Mouse (Mus musculus) embryonic fibroblast, embryonic 13.5 days (primary cell): ENCODE data around the gene Rgs9. TPM values are rescaled to one million over a fixed set of nuclear protein-coding genes. Genes with fewer than 3 reads are reported as not detected.

Source experiments
- H3K27ac ChIP-seq: 2 replicates; pipeline ENCODE4 v1.5.1; 2012; ENCODE audit warnings: low read length, control low read depth, inconsistent platforms; ENCODE audit not compliant: insufficient read depth
- H3K4me1 ChIP-seq: 2 replicates; pipeline ENCODE4 v1.6.1; 2011; ENCODE audit warnings: low read length; ENCODE audit not compliant: control insufficient read depth, insufficient read depth
- H3K4me3 ChIP-seq: 2 replicates; pipeline ENCODE4 v1.5.1; 2011; ENCODE audit warnings: mild to moderate bottlenecking, control low read depth, low read length; ENCODE audit not compliant: insufficient read depth
- CTCF ChIP-seq: IDR thresholded peaks from 2 replicates; pipeline ENCODE4 v1.5.1; 2011; ENCODE audit warnings: mild to moderate bottlenecking, control low read depth, low read length, moderate library complexity, borderline replicate concordance; ENCODE audit not compliant: insufficient read depth
- POLR2A ChIP-seq: IDR thresholded peaks from 2 replicates; pipeline ENCODE4 v1.6.1; 2011; ENCODE audit warnings: low read depth, mild to moderate bottlenecking, control low read depth, low read length, moderate library complexity
- polyA plus RNA-seq: library from polyadenylated mRNA; stranded (reverse); fragments of >200 nt; gene quantifications from 2 replicates; pipeline ENCODE4 v1.2.4, GENCODE M21; 2011; ENCODE audit warnings: low read depth; ENCODE audit not compliant: missing spikeins, insufficient read length

The Rgs9 gene
- polyA plus RNA-seq, 1 experiment: 0.33 TPM

DNA sequence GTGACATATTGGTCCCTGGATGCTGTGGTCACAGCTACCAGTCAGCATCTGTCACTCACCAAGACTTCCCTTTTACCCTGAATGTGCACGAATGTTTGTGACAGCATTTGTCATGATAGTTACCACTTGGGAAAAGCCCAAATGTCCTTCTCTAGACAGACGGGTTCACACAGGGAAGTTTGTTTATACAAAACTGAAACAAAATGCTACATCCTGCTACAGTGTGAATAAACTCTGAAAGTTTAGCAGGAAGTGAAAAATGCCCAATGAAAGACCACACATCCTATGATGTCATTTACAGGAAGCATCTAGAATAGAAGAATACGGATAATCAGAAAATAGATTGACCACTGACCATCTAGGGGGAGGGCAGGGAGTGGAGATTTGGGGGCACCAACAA lies 51.0 kb downstream of the Rgs9 start:
- TF ChIP-seq CTCF (no peak), POLR2A (no peak)
- Histone ChIP-seq H3K4me3 (no peak overlapping the region), H3K27ac (no peak overlapping the region), H3K4me1 (no peaks in the 10 kb centered on the region)

DNA sequence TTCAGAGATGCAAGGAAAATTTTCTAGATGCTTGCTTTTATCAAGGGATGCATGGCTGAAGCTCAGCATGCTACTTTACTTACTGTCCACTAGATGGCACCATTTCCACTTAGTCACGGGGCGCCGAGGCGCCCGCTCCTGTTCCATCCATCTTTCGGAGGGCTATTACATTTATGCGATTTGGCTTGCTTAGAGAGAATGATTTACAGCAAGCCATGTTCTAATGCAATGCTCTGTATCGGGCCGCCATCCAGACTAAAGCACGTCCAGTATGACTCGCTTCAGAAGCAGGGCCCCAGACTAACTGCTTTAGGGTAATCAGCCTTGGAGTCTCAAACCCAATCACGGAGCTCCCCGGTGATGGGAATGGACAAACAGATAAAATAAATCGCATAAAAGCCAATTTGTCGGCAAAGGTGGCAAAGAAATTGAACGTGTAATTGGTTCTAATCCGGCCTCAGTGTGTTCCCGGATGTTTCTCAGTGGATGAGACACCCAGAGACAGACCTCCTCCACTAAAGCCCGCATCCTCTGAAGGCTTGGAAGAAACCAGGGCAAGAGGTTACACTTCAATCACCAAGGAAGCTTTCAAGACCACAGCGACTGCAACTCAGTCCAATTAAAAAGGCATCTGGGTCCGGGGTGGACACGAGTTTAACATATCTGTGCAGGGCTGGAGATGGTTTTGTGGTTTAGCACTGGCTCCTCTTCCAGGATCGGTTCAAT lies 53.1 kb downstream of the Rgs9 start:
- Histone ChIP-seq H3K4me3 (no peak overlapping the region), H3K27ac (no peak overlapping the region), H3K4me1 (no peaks in the 10 kb centered on the region; the same call in 1 of the 2 replicates)
- no peak for TF ChIP-seq POLR2A
- TF ChIP-seq CTCF: peak; percentile 39; the same call in 1 of the 2 replicates

DNA sequence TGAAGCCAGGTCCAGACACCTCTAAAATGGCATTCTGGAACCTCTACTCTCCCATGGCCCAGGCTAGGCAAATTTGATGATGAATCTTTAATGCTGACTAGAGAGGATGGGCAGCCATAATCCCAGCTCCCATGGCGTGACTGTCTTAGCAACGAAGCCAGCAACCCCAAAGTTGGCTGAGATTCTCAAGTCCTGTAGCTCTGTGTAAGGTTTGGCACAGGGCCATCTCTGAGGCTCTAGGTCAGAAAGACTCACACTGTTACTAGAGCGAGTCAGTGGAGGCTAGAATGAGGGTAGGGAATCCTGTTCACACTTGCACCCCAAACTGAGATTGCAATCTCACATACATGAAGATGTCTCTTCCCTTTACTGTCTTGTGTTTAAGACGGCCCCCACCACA lies 57.8 kb downstream of the Rgs9 start:
- Histone ChIP-seq H3K27ac (no peak overlapping the region), H3K4me3 (no peak overlapping the region), H3K4me1 (no peaks in the 10 kb centered on the region; the same call in 1 of the 2 replicates)
- TF ChIP-seq POLR2A: no peak
- no peak for TF ChIP-seq CTCF

DNA sequence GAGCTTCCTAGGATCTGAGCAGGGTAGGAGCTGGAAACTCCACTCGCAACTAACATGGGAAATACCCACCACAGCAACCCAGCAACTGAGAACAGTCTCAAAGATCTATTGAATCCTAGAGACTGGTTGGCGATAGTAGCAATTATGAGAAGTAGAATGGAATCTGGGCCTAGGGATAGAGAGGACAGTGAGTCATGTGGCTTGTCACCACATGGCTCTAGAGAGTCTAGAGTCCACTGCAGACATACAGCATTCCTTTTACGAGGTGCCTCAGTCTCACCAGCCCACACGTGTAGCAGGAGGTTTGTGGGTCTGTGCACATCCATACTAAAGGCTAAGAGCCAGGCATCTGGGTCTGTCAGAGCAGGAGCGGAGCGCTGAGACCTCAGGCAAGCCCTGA lies 59.3 kb downstream of the Rgs9 start:
- H3K4me1 ChIP-seq: no peaks in the 10 kb centered on the region; the same call in 1 of the 2 replicates
- H3K27ac ChIP-seq: no peak overlapping the region
- no peak overlapping the region for H3K4me3 ChIP-seq
- TF ChIP-seq CTCF: no peak
- TF ChIP-seq POLR2A: no peak

DNA sequence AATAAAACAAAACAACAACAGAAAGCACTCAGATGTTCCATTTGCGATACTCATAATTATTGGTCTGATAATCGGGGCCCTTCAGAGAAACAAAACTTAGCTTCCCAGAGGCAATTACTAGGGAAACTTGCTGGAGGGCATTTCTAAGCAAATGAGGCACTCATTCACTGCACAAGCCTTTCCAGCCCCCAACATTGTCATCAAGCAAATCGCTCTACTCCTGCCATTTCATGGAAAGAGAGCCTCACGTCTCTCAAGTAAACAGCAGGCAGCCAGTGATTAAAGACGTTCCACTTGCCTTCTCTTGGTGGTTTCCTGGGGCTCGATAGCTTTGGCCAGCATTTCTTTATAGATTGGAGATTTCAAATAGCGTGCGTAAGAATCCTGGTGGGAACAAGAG lies 60.1 kb downstream of the Rgs9 start:
- H3K4me1 ChIP-seq: no peaks in the 10 kb centered on the region; the same call in 1 of the 2 replicates
- no peak overlapping the region for H3K27ac ChIP-seq
- no peak for TF ChIP-seq CTCF
- TF ChIP-seq POLR2A: no peak
- H3K4me3 ChIP-seq: no peak overlapping the region

DNA sequence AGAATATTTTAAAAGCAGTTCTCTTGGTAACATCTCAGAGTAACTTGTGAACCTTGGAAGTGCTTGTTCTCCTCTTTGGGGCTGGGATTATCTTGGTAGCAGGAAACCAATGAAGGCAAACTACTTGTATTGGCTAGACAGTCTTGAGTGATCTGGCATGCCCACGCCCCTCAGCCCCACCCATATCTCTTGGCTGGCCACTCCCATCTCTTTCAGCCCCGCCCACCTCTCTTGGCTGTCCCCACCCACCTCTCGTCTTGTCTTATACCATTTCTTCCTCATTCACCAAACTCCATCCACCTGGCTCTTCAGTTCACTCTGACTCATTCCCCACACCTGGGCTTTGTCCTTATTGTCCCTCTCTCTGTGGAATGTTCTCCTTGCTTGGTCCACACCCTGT lies 64.3 kb downstream of the Rgs9 start:
- no peaks in the 10 kb centered on the region for H3K4me1 ChIP-seq
- no peak overlapping the region for H3K4me3 ChIP-seq
- TF ChIP-seq CTCF: no peak
- no peak for TF ChIP-seq POLR2A
- no peak overlapping the region for H3K27ac ChIP-seq

DNA sequence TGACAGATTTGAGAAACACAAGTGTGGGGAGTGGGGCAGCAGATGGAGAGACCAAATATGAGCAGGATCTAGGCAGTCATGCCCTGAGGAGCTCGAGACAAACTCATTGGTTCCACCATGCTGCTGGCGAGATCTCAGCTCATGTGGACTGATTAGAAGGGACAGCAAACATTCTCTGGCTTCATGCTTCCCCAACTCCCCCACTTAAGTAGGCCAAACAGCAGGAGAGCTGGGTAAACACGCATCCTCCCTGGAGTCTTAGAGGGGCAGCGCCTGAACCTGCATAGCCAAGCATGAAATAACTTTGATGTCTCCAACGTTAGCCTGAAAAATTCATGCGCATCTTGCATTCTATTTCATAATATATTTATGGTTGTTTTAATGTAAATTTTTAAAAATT lies 65.1 kb downstream of the Rgs9 start:
- Histone ChIP-seq H3K4me3 (no peak overlapping the region), H3K4me1 (no peaks in the 10 kb centered on the region), H3K27ac (no peak overlapping the region)
- TF ChIP-seq POLR2A (no peak), CTCF (no peak)

DNA sequence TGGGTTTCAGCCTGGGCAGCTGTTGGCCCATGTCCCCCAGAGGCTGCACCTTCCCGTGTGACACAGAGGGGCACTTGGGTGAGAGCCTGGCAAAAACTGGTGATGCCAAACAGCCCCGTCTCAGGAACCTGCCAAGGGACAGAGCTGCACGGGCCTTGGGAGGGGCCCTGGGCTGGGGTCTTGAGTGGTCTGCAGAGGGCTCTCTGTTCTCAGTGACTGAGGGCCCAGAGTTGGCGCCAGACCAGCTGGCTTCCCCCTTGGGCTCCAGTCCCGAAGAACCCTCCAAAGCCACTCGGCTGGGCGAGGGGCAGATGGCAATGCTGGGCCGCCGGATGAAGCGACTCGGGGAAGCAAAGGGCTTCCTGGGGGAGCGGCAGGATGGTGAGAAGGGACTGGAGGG lies 70.8 kb downstream of the Rgs9 start:
- Histone ChIP-seq H3K4me1 (no peaks in the 10 kb centered on the region), H3K4me3 (no peak overlapping the region), H3K27ac (no peak overlapping the region)
- TF ChIP-seq POLR2A: no peak
- TF ChIP-seq CTCF: no peak

DNA sequence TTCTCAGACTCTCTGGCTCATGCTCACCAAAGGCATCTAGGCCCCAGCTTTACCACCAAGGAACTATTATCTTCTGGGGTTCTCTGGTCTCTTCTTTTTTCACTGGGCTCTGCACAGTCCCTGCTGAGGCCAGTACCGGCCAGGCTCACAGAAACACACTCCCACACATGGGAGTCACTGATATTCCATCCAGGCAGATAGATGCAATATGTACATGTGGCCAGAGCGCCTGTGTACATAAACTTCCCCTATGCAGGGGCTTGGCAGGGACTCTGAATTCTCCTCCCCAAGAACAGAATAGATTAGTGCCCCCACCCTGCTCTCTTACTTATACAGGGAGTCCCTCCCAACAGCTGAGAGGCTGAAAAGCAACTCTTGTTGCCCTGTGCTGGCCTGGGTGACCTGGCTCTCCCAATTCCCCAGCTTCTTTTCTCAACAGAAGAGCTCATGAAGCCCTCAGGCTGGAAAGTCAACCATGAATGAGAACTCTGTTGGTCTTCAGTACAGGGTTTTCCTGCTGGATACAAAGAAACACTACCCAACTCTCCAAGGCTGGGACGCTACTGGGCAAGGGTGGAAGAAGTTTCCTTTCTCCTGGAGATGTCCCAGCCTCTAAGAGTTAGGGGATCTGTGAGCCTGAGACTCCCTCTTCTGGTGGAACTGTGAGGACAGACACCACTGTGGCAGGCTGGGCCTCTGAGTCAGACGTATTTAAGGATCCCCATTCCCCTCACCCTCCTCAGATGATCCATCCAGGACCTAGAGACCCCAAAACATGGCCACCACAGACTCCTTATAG lies 76.5 kb downstream of the Rgs9 start:
- Histone ChIP-seq H3K27ac (no peak overlapping the region), H3K4me1 (no peaks in the 10 kb centered on the region), H3K4me3 (no peak overlapping the region)
- TF ChIP-seq CTCF (no peak), POLR2A (no peak)
